Mouse (Mus musculus): ENCODE data around the gene 1810009J06Rik.

GRCm38 (mm10) chr6:40953716-40954115, 10.8 kb upstream of the 1810009J06Rik start:
- TF ChIP-seq POLR2A (IDR thresholded peaks at IDR 0.05; ENCODE audit: low read depth, low read length) (no peak), CTCF (IDR thresholded peaks at IDR 0.05; ENCODE audit: extremely low read depth, insufficient read length, insufficient replicate concordance, low read depth, low read length) (no peak)
